Mouse (Mus musculus): ENCODE data around the gene Mmp25.

DNA sequence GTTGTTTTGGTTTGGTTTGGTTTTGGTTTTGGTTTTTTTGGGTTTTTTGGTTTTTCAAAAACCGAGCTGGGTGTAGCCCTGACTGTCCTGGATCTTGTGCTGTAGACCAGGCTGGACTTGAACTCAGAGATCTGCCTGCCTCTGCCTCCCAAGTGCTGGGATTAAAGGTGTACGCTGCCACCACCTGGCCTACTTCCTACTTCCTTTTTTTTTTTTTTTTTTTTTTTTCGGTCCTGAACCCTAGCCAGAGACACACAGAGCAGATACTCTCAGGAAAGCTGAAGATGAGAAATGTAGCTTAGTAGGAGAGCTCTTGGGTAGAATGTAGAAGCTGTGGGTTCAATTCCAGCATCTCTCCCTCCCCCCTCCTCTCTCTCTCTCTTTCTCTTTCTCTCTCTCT is 13.4 kb upstream of the Mmp25 start:
- TF ChIP-seq EP300 (IDR thresholded peaks at IDR 0.05; ENCODE audit: low read depth), result no peak
- no peak for TF ChIP-seq CTCF (IDR thresholded peaks at IDR 0.05; ENCODE audit: low read depth)

Measured in liver, embryonic 14.5 days (tissue).